Mouse (Mus musculus) liver, embryonic 15.5 days (tissue): ENCODE measurements at regions not wholly inside any gene's neighbourhood (a gene's known extent, or its start where the extent isn't known, plus 50 kb on each side); places are given as distances from the start of the nearest gene placed in this dataset.
"Not testable (repeated sequence)": the region's sequence is repeated elsewhere in the genome, so short reads cannot be mapped to it uniquely, and the experiment has no call there.

Experiments used
- ATAC-seq: fragments of 200-750 bp; cut with Nextera tagmentation; 2 replicates; pipeline ENCODE4 v1.8.0; 2017; ENCODE audit warnings: moderate number of reproducible peaks, mild to moderate bottlenecking, moderate library complexity; ENCODE audit not compliant: insufficient read depth
- H3K27ac ChIP-seq: fragments of 300-500 bp; sonication (generic); replicated peaks from 2 replicates; pipeline ENCODE4 v1.5.1; 2015; ENCODE audit warnings: mild to moderate bottlenecking, inconsistent platforms
- H3K27me3 ChIP-seq: fragments of 300-500 bp; sonication (generic); 2 replicates; pipeline ENCODE4 v1.6.1; 2015; ENCODE audit warnings: mild to moderate bottlenecking, inconsistent platforms
- H3K36me3 ChIP-seq: fragments of 300-500 bp; sonication (generic); replicated peaks from 2 replicates; pipeline ENCODE4 v1.6.1; 2015; ENCODE audit warnings: moderate library complexity, mild to moderate bottlenecking, inconsistent platforms
- H3K4me1 ChIP-seq: fragments of 300-500 bp; sonication (generic); replicated peaks from 2 replicates; pipeline ENCODE4 v1.6.1; 2015; ENCODE audit warnings: inconsistent platforms
- H3K4me2 ChIP-seq: fragments of 300-500 bp; sonication (generic); 2 replicates; pipeline ENCODE4 v1.6.1; 2015; ENCODE audit warnings: moderate library complexity, mild to moderate bottlenecking, inconsistent platforms
- H3K4me3 ChIP-seq: fragments of 300-500 bp; sonication (generic); replicated peaks from 2 replicates; pipeline ENCODE4 v1.5.1; 2015; ENCODE audit warnings: mild to moderate bottlenecking, inconsistent platforms
- H3K9ac ChIP-seq: fragments of 300-500 bp; sonication (generic); 2 replicates; pipeline ENCODE4 v1.6.1; 2015; ENCODE audit warnings: moderate library complexity, mild to moderate bottlenecking, inconsistent platforms
- H3K9me3 ChIP-seq: fragments of 300-500 bp; sonication (generic); replicated peaks from 2 replicates; pipeline ENCODE4 v1.6.1; 2016; ENCODE audit warnings: inconsistent platforms
- WGBS: fragments of 180-500 bp; shearing (Covaris S2); methylation state at CpG from one replicate; pipeline ENCODE4 v1.1.7; 2015; ENCODE audit warnings: mixed read lengths; ENCODE audit not compliant: insufficient replicate concordance; 5-methylcytosine and 5-hydroxymethylcytosine counted together

- H3K9ac ChIP-seq, H3K4me1 ChIP-seq, H3K27ac ChIP-seq, H3K27me3 ChIP-seq, H3K9me3 ChIP-seq, H3K36me3 ChIP-seq: not testable (repeated sequence)
- H3K4me3 ChIP-seq = peak overlapping the region; percentile 20
- peak overlapping the region; percentile 51 for H3K4me2 ChIP-seq
- ATAC-seq = peak; percentile 51
- 71% methylated on average over 7 of the region's 8 CpGs for WGBS
These were observed 57.5 kb upstream of the Gm21119 start for GRCm38 (mm10) chr8:20557184-20557583.

GRCm38 (mm10) chr8:20557609-20558008 is 57.1 kb upstream of the Gm21119 start:
- WGBS = 39% methylated on average over 47 of the region's 47 CpGs
- Histone ChIP-seq H3K4me2 (peak overlapping the region; percentile 51), H3K4me3 (peak overlapping the region; percentile 40)
- H3K9me3 ChIP-seq, H3K27ac ChIP-seq, H3K4me1 ChIP-seq, H3K27me3 ChIP-seq, H3K36me3 ChIP-seq, H3K9ac ChIP-seq: not testable (repeated sequence)
- ATAC-seq = peak; percentile 97
